Comparison of ENCODE assay signal across 16 mouse cellular contexts in the genomic region with DNA sequence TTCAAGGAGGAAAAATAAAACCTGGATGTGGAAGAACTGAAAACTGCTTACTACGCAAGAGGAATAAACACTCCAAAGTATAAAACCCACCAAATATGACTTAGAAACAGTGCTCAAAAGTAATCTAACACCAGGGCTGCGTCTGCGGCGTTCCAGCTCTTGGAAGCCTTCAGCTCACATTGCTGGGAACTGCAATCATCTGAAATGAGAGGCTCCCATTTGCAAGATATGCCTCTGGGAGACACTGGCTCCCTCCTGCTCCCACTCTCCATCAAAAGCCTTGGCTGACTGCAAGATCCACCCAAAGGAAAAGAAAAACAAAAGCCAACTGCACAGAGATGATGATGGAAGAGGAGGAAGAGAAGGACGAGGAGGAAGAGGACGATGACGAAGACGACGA. TPM values are rescaled to one million over a fixed set of nuclear protein-coding genes. Genes with fewer than 3 reads are reported as not detected.
DNase-seq lines count a peak whose midpoint lies in the region; ATAC-seq and TF ChIP-seq lines count a peak whose summit lies in the region.
"Had no signal": no experiment of that assay in that cellular context is flagged by ENCODE, and none has a peak within 500 bp of the region (broad histone marks: within the 10 kb centered on the region; RNA-seq: fewer than 3 reads in every experiment).

No protein-coding gene starts in this region.

- no peak for DNase-seq in hindbrain, embryonic 10.5 days (ENCODE audit: low spot score)
- peak; percentile 21 for DNase-seq in urinary bladder, postnatal 14 days (ENCODE audit: low spot score)
- DNase-seq in urinary bladder, adult 2 months (ENCODE audit: low spot score) = no peak
- peak; percentile 23 to 37 for DNase-seq in heart, postnatal 14 days
- DNase-seq in adrenal gland, postnatal 25 days = no peak
- DNase-seq in kidney, adult 2 months = no peak
- DNase-seq: adrenal gland, postnatal 14 days; cerebellum, adult 9-10 months; kidney, adult 9 months; layer of hippocampus, adult 9-11 months; lung, postnatal 14 days; retina, postnatal 1 day; thymus, postnatal 25 days had no signal

- peaks cover 12% of the 10 kb centered on the region; the same call in 1 of the 2 replicates for H3K4me1 ChIP-seq in hindbrain, embryonic 13.5 days (replicated peaks)
- H3K4me1 ChIP-seq in hindbrain, embryonic 10.5 days (replicated peaks) = no peaks in the 10 kb centered on the region
- H3K4me1 ChIP-seq in kidney, adult 2 months (ENCODE audit: control insufficient read depth, insufficient read depth, low read length) = no peaks in the 10 kb centered on the region

- H3K4me2 ChIP-seq in hindbrain, embryonic 13.5 days = no peak overlapping the region
- H3K4me2 ChIP-seq: limb, embryonic 12.5 days had no signal

- ATAC-seq in hindbrain, embryonic 13.5 days (ENCODE audit: low FRiP score) = no peak

- no peak overlapping the region for H3K9ac ChIP-seq in hindbrain, embryonic 13.5 days
- H3K9ac ChIP-seq: limb, embryonic 12.5 days had no signal

- no peaks in the 10 kb centered on the region for H3K27me3 ChIP-seq in hindbrain, embryonic 13.5 days
- no peaks in the 10 kb centered on the region for H3K27me3 ChIP-seq in hindbrain, embryonic 10.5 days (ENCODE audit: insufficient read depth, poor library complexity, severe bottlenecking)
- no peaks in the 10 kb centered on the region for H3K27me3 ChIP-seq in kidney, adult 2 months (replicated peaks; ENCODE audit: control insufficient read depth, insufficient read depth, low read length)
- H3K27me3 ChIP-seq: CH12.LX; limb, embryonic 12.5 days had no signal

- H3K4me3 ChIP-seq in hindbrain, embryonic 13.5 days = no peak overlapping the region
- no peak overlapping the region for H3K4me3 ChIP-seq in hindbrain, embryonic 10.5 days
- H3K4me3 ChIP-seq in kidney, adult 2 months (ENCODE audit: insufficient read depth, low read depth, low read length) = no peak overlapping the region
- H3K4me3 ChIP-seq: limb, embryonic 12.5 days had no signal

- no peak for TF ChIP-seq POLR2A in kidney, adult 2 months (IDR thresholded peaks at IDR 0.05; ENCODE audit: low read depth, low read length)

- TF ChIP-seq CTCF in kidney, adult 2 months (conservative IDR thresholded peaks at IDR 0.05; ENCODE audit: insufficient read depth, insufficient read length, low read depth, low read length) = no peak

- 0 out of 2 replicates have a peak overlapping the region, but pooled peaks have one; percentile 40 for H3K27ac ChIP-seq in hindbrain, embryonic 13.5 days
- H3K27ac ChIP-seq in hindbrain, embryonic 10.5 days = no peak overlapping the region
- H3K27ac ChIP-seq in kidney, adult 2 months (ENCODE audit: insufficient read depth, low read depth, low read length) = no peak overlapping the region
- H3K27ac ChIP-seq: limb, embryonic 12.5 days had no signal

- whole genome bisulfite sequencing in hindbrain, embryonic 13.5 days = 84% methylated on average over 9 of the region's 9 CpGs
- 91% methylated on average over 9 of the region's 9 CpGs for WGBS in hindbrain, embryonic 10.5 days
- 89% methylated on average over 9 of the region's 9 CpGs for WGBS in kidney, adult 2 months

- no peaks in the 10 kb centered on the region for H3K9me3 ChIP-seq in hindbrain, embryonic 13.5 days
- H3K9me3 ChIP-seq in hindbrain, embryonic 10.5 days = no peaks in the 10 kb centered on the region
- H3K9me3 ChIP-seq: limb, embryonic 12.5 days had no signal

- peaks cover 4% of the 10 kb centered on the region; the same call in 1 of the 2 replicates for H3K36me3 ChIP-seq in hindbrain, embryonic 13.5 days
- H3K36me3 ChIP-seq in hindbrain, embryonic 10.5 days = peaks cover 40% of the 10 kb centered on the region
- H3K36me3 ChIP-seq in kidney, adult 2 months (ENCODE audit: control insufficient read depth, insufficient read depth, low read length) = no peaks in the 10 kb centered on the region

- intact Hi-C loops in heart, postnatal 14 days (cut with DNase I) = no loop called here

RNA-seq across cellular contexts. Expression of gene Cdk5rap2, which starts 19.2 kb away (rescaled TPM):
- 10.7 and 12.5 TPM in 2 replicates for polyA plus RNA-seq in hindbrain, embryonic 13.5 days (2015; fragmentation: Nextera tagmentation; extraction: Ambion mirVana)
- polyA plus RNA-seq in hindbrain, embryonic 10.5 days (2016; fragmentation: Nextera tagmentation; extraction: Ambion mirVana) = 18.1 and 22.4 TPM in 2 replicates
- polyA plus RNA-seq in urinary bladder, adult 2 months (2012; rRNA removed) = 5.7 and 8.0 TPM in 2 replicates
- total RNA-seq in heart, postnatal 14 days (2021) = 1 to 10 TPM; 5.4 TPM
- 37.2 and 49.8 TPM in 2 replicates for total RNA-seq in adrenal gland, postnatal 25 days (2021)
- polyA plus RNA-seq in kidney, adult 2 months (2012; rRNA removed) = 3.5 and 4.0 TPM in 2 replicates

Comparison
In these comparisons a context has a peak if more than half of its experiments do, and no peak if none do; other contexts are left out.
1. DNase-seq: peak in urinary bladder, postnatal 14 days (single experiment) and heart, postnatal 14 days (2 of 2); none in hindbrain, embryonic 10.5 days (single experiment), urinary bladder, adult 2 months (single experiment), adrenal gland, postnatal 25 days (single experiment) and kidney, adult 2 months (single experiment).